Mouse (Mus musculus): Measurements from ENCODE around the gene Nr4a1.

Nr4a1 gene

GRCm38 (mm10) chr15:101233641-101234275 lies 20.3 kb upstream of the Nr4a1 start:
- peak; percentile 94 for DNase-seq

- peak; percentile 91 for DNase-seq
These were observed 19.3 kb upstream of the Nr4a1 start for GRCm38 (mm10) chr15:101234611-101235341.

DNA sequence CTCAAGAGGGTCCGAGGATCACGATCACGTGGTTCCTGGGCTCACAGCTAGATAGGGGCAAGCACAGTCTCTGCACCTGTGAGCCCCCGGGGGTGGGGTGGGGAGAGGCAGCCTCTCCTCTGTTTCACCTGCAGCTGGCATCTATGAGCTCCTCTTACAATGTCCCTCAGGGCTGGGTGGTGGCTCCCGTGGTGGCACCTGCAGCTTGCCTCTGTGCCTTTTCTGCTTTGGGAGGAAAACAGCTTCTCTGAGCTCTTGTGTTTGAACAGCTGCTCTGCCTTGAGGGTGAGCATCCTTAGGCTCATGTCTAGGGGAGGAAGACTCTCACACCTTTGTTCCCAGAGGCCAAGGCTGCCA lies 18.7 kb upstream of the Nr4a1 start:
- no peak for DNase-seq

GRCm38 (mm10) chr15:101235728-101236327 lies 18.2 kb upstream of the Nr4a1 start:
- DNase-seq: peak; percentile 91

DNA sequence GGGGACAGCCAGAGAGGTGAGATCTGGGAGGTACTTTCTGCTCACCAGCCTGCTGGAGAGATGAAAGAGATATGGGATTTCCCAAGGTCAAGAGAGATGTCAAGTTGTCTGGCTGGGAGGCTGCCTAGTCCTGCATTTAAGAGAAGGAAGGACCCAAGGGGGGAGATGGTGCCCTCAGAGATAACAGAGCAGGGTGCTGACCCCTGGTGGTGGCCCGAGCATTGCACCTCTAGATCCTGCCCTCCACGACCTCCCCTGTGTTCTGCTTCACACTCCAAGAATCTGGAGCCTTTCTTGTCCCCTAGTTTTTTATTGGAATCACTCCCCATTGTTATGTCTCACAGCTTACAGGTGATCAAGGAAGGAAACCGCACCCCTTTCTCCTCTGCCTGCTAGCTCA lies 17.2 kb upstream of the Nr4a1 start:
- DNase-seq: peak; percentile 97

DNA sequence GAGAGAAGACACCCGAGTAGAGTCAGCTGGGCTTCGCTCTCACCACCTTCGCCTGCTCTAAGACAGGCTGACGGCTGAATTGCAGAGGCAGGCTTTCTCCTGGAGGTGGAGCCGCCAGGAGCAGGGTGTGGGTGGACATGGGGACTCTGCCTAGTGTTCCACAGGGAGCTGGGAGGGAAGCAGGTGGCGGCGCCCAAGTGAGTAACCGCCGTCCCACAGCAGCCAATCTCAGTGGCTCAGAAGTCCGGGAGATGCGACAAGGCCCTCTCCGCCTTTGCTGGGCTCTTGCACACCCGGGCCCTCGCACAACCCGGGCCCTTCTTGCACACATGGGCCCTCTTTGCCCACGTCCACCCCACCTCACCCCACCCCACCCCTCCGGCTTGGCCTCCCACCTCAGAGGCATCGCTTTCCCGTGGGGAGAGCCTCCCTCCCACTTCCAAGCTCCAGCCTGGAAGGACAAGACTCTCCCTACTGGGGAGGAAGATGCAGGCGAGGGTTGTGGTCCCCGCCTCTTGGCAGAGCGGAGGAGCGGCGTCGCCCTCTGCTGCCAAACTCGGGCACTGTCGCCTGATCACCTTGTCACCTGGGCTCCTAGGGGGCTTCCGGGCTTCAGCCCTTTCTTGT lies 15.1 kb upstream of the Nr4a1 start:
- DNase-seq: peak; percentile 95

GRCm38 (mm10) chr15:101239821-101240220 lies 14.2 kb upstream of the Nr4a1 start:
- peak; percentile 95 for DNase-seq

- DNase-seq: peak; percentile 99
These were observed 13.3 kb upstream of the Nr4a1 start for GRCm38 (mm10) chr15:101240799-101241204.

GRCm38 (mm10) chr15:101241236-101241635 lies 12.8 kb upstream of the Nr4a1 start:
- DNase-seq: peak; percentile 97

GRCm38 (mm10) chr15:101241853-101242252 lies 12.2 kb upstream of the Nr4a1 start:
- peak; percentile 94 for DNase-seq

DNA sequence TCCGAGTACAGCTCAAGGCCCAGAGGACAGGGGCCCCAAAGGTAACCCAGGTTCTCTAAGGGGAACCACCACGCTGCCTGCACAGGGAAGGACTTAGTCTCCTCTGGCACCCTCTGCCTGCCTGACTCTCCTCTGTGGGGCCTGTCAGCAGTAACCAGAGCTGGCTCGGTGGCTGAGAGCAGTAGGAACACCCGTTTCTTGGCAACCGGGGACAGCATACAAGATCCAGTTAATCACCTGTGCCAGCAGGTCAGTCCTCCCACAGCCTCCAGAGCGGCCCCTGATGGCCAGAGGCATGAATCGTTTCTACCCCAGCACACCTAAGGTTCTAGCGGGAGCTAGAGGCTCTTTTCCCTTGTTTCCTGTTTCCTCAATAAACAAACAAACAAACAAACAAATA lies 11.4 kb upstream of the Nr4a1 start:
- DNase-seq: peak; percentile 98

DNA sequence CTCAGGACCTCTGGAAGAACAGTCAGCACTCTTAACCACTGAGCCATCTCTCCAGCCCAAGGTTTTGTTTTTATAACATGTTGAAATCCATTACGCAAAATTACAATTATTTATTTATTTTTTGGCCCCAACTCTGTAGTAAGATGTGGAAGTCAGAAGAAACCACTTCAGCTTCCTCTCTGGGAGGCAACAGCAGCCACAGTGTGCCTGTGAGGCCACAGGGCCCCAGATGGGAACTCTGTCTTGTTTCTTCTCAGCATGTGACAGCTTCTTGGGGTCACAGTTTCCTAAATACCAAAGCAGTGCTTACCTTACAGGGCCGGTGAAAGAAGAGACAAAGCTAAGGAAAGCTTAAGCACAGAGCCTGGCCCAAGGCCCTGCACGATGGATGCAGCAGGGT lies 10.1 kb upstream of the Nr4a1 start:
- peak; percentile 93 for DNase-seq

DNA sequence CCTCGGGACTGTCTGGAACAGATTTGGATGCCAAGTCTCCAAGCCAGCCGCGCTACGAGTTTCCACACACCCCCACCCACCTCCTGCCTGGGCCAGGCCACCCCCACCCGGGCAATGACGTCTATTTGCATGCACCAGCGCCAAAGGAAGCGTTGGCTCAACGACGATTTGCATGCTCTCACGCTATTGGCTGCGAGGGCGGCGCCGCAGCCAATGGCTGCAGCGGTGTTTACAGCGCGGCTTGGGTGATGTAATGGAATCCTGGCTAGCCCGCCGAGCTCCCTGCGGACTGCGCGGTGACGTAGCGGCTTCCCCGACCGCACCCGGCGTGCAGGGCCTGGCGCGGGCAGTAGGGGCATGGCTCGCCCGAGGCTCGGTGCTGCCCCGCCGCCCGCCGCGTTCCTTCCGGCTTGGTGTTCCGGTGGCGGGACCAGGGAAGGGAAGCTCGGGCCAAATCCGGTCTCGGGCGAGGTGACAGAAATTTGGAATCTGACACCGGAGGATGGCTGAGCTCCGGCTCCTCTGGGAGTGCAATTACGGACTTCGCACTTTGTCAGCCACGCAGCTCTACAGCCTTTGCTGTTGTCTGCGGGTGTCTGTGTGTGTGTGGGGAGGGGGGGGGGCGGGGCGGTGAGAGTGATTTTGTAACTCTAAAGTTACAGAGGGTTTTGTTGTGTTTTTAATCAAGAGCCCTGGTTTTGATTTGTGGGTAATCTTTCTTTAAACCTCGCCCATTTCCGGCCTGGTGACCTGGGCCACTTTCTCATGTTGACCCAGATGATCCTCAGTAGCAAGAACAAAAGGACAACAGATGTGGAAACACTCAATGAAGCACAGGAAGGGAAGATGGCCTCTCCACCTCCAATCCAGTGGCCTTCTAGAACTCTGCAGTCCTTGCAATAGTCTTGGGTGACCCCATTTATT lies 7.6 kb upstream of the Nr4a1 start:
- peak; percentile 100 for DNase-seq

- DNase-seq: peak; percentile 95
These were observed 6.9 kb upstream of the Nr4a1 start for GRCm38 (mm10) chr15:101247155-101247498.

DNA sequence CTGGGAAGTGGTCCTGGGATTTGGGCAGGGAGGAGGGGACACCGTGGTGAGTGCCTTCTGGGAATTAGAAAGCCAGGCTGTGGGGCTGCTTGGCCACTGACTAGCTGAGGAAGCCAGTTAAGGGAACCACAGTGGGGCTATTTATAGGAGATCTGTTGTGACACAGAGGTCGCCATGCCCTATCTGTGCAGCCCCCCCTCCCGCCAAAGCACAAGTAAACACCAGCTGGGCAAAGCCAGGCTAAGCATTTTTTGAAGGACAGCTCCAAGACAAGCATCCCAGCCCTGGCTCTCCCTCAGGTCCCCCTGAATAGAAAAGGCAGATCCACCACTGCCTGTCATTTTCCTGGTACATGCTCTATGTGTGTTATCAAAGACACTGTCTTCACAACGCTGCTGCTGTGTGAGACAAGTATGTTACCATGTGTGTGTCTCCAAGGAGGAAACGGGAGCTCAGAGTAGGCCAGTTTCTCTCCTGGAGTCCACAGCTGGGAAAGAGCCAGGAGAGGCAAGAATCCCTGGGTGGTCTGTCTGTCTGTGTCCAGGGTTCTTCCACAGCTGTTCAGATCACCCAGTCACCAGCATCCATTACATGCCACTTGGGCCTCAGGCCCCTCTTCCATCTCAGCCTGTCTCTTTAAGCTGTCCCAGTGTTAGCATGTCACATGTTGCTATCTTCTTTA lies 5.9 kb upstream of the Nr4a1 start:
- DNase-seq: peak; percentile 97

DNA sequence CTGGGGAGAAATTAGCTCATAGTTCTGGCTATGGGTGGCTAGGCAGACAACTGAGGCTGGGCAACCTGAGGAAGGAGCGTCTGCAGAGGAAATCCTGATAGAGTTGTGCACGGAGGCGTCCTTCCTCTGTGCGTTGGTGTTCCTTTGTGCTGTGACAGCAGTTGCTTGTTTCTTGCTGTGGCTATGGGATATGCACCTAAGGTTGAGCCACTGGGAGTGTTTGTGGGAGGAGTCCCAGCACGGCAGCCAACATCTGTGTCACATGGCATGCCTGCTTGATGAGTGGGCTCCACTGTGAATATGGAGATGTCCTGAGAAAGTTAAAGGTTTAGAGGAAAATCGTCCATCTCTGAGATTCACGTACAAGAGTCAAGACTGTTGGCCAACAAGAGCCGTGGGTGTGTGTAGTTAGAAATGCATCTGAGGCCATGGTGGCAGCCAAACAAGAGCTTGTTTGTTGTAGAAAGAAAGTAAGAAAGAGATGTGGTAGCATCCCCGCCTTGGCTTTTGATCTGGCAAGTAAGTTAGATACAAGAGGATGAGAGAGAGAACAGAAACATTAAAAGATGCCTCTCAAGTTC lies 3.8 kb upstream of the Nr4a1 start:
- no peak for DNase-seq

GRCm38 (mm10) chr15:101251930-101252329 lies 2.1 kb upstream of the Nr4a1 start:
- peak; percentile 90 for DNase-seq

GRCm38 (mm10) chr15:101252614-101253013 lies 1.5 kb upstream of the Nr4a1 start:
- peak; percentile 92 for DNase-seq

DNA sequence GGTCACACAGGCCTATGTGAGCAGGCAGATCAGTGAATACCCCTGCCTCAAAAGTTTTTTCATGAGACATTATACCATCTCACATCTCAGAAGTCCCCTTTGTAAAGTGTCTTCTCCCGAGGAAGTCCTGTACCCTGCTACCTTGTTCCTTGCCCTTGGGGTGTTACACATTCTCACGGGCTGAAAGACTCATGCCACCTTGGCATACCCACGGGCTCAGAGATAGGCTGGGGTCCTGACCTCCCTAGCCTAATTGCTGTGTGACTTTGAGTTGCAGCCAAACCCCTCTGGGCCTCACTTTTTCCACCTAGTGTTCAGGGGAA lies 545 bp upstream of the Nr4a1 start:
- no peak for DNase-seq

DNA sequence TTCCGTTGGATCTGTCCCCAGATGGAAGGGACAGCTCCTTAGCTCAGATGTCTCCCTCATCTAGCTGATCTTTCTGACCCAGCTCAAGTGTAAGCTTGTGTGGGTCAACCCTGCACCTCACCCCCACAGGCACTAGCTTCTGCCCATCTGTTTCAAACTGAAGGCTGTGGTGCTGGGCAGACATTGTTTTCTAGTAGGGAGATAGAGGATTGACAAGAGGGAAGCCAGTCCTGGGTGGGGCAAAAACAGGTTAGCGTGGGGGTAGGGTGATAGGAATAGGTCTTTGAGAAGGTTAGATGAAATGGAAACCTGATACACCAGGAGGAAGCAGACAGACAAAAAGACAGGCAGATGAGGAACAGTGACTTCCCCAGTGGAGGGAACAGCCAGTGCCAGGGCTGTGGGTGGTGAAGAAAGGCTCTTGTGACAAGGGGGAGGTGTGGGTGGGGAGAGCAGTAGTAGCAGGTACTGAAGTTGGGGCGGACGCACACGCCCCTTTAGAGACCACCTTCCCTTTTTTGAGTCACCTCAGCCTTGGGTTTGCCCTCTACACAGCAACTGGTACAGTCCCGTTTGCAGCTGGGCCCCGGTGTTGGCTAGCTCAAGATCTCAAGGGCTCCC lies 1.9 kb downstream of the Nr4a1 start:
- peak; percentile 92 for DNase-seq

DNA sequence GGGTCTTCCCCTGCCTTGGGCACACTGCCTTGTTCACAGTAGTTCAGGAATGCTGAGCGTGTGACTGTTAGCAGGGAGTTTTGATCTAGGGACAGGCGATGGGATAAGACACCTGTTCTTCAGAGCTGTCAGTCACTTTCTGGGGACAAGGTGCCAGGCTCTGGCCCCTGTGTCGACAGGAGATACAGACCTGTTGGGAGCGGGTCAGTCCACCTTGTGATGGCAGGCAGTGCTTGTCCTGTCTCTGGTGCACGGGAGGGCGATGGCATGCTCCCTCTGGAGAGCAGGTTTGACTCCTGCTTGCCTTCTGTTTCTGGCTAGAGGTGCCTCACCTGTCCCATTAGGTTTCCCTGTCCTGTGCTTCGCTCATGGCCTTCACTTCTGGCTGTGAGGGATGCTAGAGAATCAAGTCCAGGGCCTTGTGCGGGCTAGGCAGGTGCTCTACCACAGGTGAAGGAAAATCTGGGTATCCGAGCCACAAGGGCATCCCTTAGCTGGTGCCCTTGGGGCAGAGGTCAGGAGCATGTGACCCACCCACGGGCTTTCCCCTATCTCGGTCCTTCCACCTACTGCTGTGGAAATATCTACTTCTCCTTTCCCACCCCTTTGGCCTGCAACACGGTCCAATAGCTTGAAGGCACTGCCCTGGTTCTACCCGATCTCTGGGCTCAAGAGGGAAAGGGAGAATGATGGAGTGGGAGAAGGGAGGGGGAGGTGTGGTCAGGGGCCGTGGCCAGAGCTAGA lies 2.6 kb downstream of the Nr4a1 start:
- DNase-seq: peak; percentile 92
